Mouse (Mus musculus) retina, adult 2 months (tissue): Measurements from ENCODE around the gene Nedd8.

ENCODE experiments used
- DNase-seq: peaks from one replicate; pipeline ENCODE4 v3.0.0-alpha.2; 2012; ENCODE audit warnings: low read depth, low spot score

The Nedd8 gene

DNA sequence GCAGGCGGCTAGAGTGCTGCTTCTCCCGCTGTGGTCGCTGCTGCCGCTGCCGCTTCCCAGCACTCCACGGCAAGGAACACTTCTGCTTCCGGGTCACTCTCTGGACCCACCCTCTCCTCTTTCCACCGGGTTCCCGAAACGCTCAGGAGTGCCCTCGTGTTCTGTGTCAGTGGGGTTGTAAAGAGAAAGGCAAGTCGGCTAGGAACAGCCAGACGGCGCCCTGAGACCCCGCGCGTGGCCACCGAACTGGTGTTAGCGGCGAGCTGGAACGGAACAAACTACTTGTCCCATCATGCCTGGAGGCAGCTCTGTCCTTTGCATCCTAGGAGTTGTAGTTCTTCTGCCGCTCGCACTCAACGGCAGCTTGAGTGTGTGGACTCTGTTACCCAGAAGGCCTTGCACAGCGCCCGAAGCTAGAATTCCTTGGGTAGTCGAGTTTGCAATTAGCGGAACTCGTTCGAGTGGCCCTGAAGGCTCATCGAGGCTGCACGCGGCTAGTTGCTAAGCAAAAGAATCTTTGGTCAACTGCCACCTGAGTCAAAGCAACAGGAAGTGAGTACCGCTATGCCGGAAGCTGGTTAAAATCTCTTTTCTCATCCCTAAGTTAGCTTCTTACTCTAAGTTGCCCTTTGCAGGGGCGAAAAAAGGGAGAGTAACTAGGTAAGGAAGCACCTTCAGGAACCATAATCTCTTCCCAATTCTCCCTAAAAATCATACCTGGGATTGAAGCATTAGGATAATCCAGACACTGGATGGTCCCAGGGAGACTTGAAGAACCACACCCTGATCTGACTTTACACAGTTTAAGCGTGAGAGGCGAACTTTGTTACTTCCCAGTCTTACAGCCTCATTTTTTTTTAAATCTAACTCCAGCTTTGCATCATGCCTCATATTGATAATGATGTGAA lies at the start of gene Nedd8, which contains the start of gene Gmpr2:
Gene Nedd8 (minus strand): TSS at position 292 of the 908 bp plus-strand sequence.
Gene Gmpr2 (plus strand): TSS at position 109 of the 908 bp plus-strand sequence.
- peak; percentile 81 for DNase-seq

GRCm38 (mm10) chr14:55721076-55721475 lies 49.2 kb upstream of the Nedd8 start:
- no peak for DNase-seq

GRCm38 (mm10) chr14:55720666-55721065 lies 48.7 kb upstream of the Nedd8 start:
- no peak for DNase-seq

DNA sequence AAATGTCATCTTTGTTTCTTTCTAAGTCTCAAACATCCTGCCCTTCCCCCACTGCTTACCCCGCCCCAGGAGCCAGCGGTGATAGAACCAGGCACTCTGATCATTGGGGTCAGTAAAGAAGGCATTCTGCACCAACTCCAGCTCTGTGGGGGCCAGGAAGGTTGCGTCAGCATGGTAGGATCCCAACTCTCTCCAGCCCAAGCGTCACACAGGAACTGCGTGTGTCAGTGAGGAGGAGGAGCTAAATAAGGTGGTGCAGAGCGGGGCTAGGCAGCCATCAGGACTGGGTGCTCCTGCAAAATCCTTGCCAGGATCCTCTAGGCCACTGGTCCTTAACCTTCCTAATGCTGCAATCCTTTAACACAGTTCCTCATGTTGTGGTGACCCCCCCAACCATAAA lies 47.8 kb upstream of the Nedd8 start:
- no peak for DNase-seq

DNA sequence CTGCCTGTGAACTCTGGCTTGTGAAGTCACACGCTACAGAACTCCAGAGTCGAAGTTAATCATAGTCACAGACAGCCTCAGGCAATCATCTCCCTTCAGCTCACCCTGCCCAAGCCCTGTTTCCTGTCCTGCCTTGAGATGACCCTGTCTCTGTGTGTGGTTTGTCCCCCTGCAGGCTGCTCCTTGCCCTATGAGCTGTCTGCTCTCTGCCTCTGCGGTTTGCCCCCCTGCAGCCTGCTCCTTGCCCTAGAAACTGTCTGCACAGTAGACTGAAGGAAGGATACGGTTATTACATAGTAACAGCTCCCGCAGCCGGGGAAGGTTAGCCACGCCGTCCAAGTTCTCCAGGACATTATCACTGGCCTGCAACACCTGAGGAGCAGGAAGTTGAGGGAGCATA lies 45.0 kb upstream of the Nedd8 start:
- no peak for DNase-seq

DNA sequence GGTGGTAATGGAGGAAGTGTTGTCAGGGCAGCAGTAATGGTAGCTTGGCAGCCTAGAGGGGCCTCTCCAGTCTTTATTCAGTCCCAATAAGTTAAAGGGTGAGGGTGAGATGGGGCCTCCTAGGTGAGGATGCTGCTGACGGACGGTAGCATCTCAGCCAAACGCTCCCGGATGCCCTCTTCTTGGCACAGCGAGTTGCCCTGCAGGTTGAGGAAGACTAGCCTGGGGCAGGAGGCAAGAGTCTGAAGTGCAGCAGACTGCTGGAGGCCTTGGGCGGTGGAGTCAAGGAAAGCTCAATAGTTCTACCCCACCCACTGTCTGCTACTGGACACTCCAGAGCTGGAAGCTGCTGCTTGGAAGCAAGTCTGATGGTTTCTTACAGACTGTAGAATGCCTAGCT lies 44.3 kb upstream of the Nedd8 start:
- no peak for DNase-seq

GRCm38 (mm10) chr14:55714893-55715292 lies 43.0 kb upstream of the Nedd8 start:
- no peak for DNase-seq

DNA sequence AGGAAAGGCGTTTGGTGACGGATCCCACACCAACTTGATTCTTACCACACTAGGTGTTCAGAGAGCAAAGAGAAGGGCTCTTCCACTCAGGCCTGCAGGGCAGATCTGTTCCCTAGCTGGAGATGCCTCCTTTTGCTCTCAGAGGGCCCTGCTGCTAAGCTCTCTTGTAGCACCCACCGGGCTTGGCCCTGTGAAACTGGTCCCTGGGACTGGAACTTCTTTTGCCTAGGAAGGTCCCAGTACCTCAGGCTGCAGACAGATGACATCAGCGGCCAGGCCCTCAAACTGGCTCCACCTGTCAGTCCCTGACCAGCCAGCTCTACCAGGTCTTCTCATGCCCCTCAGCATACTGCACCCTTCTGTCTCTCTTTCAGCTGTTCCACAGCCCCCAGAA lies 41.8 kb upstream of the Nedd8 start, which contains the start of gene Tgm1:
Gene Tgm1 (minus strand): TSS at position 198 of the 394 bp plus-strand sequence.
- DNase-seq: no peak

DNA sequence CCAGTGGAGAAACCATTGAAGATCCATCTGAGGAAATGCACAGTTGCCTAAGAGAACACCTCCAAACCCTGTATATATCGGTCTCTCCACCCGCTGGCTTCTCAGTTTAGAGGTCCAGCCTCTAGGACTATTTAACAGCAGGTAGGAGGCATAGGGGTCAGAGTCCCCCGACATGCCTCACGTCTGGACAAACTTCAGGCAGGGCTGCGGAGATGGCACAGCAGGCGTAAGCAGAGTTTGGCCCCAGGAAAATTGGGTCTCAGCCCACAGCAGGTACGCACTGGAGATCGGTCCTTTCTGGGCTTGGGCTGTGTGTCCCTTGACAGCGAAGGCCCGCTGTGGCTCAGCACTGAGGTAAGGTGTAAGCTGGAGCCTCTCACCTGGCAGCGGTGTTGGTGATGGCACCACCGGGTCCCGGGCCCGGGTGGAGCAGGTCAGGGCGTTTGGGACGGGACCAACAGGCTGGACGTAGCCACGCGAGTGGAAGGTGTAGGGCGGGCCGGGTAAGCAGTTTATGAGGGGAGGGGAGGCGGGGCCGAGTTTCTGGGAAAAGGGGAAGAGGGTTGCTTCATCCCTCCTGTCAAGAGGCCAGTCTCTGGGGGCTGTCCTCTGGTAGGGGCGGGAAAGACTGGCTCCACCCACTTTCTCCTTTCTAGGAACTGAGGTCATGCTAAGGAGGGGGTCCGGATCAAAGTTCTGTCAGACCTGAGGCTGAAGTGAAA lies 41.2 kb upstream of the Nedd8 start:
- no peak for DNase-seq

GRCm38 (mm10) chr14:55711786-55712185 lies 39.9 kb upstream of the Nedd8 start:
- DNase-seq: no peak

DNA sequence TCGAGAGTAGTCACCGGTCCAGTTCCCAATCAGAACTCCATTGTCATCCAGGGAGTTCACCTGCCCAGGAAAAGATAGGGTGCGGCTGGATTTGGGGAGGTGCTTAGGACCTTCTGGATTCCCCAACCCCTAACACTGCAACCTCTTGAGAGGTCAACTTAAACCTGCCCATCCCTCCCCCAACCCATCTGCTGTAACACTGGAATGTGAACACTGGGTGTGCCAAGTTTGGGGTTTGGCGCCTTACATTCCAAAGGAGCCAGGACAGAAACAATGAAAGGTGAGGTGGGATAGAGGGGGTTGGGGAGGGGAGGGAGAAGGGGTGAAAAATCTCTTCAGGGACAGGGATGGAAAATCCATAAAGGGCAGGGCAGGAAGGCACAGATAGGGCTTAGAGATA lies 37.6 kb upstream of the Nedd8 start:
- DNase-seq: no peak

DNA sequence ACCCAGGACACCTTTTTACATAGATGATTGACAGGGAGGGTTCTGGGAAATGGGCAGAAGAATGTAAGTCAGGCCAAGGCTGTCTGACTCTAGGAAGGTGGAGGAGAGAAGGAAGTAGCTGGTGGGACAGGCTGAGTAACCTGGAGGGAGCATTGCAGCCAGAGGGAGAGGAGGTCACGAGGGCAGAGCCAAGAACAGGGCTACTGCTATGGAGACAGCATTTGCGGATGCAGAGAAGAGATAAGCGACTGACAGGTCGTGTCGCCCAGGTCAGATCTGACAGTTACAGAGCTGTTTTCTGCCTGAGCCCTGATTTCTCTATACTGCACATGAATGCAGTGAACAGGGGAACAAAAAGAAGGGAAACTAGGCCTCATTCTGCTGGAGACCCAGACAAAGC lies 35.5 kb upstream of the Nedd8 start:
- no peak for DNase-seq

- no peak for DNase-seq
These were observed 34.2 kb upstream of the Nedd8 start for GRCm38 (mm10) chr14:55706051-55706600.

DNA sequence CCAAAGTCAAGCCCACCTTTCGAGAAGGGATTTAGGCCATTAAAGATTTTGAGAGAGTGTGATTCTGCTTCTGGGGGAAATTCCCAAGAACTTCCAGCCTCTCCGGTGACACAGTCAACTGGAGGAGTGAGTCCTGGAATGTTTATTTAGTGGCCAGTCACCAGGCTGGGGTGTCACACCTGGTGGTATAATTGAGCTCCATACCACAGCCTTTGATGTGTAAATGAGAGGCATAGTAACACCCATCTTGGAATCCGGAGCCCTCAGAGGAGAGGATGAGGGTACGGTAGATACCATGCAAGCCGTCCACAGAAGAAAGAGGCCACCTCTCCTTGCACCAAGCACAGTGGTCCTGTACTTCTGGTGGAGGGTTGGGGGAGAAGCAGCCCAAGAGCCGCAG lies 30.8 kb upstream of the Nedd8 start:
- DNase-seq: no peak

DNA sequence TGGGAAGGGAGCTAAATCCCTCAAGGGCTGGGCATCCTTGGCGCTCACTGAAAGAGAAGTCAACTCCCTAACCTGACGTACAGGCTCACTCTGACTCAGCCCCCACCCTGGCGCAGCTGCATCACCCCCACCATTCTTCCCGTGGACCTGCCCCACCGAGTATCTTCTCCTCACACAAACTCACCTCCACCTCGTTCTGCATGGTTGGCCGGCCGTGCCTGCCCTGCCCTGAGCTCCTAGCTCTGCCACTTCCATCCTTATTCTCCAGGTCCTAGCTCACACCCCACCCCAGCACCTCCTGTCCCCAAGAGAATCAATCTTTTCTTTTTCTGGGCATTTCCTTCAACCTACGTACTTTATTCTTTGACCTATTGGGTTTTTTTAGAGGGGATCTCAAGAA lies 29.2 kb upstream of the Nedd8 start:
- no peak for DNase-seq

DNA sequence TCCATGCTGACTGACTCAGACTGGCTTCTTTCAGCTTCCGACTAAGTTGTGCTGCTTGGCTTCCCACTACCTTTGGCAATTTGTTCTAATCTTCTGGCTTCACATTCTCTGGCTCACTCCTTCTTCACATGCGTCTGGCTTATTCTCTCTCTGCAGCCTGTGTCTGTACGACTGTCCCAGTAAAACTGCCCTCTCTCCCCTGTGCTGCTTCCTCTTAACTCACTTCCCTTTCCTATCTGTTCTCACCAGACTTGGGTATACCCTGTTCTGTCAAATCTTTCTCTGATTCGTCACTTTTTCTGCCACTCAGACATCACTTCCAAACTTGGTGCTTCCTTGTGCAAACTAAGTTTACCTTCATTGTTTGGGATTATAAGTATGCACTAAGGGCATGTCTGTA lies 25.3 kb upstream of the Nedd8 start:
- no peak for DNase-seq

DNA sequence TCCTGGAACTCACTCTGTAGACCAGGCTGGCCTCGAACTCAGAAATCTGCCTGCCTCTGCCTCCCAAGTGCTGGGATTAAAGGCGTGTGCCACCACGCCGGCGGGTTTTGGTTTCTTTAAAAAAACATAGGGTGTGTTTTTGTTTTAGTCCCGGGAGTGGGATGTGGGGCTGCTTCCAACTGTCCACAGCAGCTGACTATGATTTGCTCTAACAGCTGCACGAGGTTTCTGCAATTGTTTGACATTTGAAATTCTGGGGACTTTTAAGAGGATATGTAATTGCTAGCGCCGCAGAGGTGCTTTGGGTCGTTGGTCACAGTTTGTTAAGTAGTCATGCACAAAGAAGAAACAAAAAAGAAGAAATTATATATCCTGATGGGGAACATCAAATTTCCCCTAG lies 17.5 kb upstream of the Nedd8 start:
- DNase-seq: no peak

GRCm38 (mm10) chr14:55682118-55682493 lies 10.2 kb upstream of the Nedd8 start:
- DNase-seq: no peak

GRCm38 (mm10) chr14:55681160-55682117 lies 9.5 kb upstream of the Nedd8 start, which contains the start of gene Tinf2:
Gene Tinf2 (minus strand): TSS chr14:55681820.
- DNase-seq: peak; percentile 94

DNA sequence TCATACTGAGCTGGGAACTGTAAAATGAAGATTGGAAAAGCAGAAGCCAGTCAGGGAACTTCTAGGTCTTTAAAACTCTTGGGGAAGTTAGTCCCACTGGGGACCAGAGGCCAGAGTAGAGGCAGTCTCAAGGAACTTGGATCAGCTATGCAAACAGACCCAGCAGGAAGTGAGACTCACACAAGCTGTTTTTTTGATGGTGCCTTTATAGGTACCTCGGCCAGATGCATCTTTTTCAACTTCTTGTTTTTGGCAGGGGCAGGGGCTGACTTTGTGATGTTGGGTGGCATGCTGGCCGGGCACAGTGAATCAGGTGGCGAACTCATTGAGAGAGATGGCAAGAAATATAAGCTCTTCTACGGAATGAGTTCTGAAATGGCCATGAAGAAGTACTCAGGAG lies 5.7 kb upstream of the Nedd8 start:
- DNase-seq: no peak

- no peak for DNase-seq
These were observed 777 bp upstream of the Nedd8 start for GRCm38 (mm10) chr14:55672741-55673060.

DNA sequence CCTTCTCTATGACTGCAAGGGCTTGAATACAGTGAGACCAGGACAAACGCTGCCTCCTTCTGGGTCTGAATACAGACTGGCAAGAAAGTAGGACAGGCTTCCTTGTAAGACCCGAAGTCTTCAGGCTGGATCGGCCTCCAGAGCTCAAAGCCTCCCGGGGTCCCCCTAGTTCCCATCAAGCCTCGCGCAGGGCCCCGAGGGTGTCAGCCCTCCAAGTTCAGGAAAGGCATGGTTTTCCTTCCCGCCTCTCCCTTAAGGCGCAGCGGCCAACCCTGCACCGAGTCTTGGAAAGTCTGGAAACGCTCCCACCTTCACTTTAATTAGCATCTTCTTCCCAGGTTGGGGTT lies 465 bp downstream of the Nedd8 start:
- DNase-seq: peak; percentile 26
